Mouse (Mus musculus) monocyte, adult 2 months (primary cell): ENCODE data around the gene Msi2.

ENCODE experiments used
- DNase-seq, 2 experiments: peaks; one replicate each; pipeline ENCODE4 v3.0.0; 2022; ENCODE audit warnings: low spot score in 2 of 2, low read depth in 1 of 2

Gene Msi2

DNA sequence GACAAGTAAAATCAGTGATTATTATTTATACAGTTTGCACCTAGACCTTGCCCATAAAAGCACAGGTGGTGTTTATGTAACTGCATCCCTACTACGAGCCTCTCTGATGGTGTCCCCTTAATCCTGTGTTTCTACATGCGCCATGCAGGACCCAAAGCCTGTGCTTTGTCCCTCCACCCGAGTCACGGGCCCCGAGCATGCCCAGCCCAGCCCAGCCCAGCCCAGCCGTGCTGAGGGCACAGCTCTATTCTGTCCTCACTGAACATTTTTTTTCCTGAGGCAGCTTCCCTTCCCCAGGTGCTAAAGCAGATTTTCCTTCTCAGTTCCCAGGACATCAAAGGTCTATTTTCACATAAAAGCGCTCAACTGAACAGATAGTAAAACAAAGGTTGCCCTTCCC, 41.0 kb downstream of the Msi2 start:
- DNase-seq = no peak

DNA sequence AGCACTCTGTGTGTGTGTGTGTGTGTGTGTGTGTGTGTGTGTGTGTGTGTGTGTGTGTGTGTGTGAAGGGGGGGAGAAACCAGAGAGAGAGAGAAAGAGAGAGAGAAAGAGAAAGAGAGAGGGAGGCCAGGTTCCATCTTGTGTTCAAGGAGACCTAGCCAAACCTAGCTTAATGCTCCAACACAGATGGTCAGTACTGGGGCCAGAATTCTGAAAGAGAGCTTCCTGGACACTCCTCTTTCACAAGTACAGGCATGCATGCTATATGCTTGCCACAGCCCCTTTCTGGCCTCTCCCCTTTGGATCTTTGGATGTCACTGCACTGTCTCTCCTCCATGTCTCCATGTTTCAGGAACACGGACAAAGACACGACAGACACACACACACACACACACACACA, 41.7 kb downstream of the Msi2 start:
- DNase-seq = no peak

DNA sequence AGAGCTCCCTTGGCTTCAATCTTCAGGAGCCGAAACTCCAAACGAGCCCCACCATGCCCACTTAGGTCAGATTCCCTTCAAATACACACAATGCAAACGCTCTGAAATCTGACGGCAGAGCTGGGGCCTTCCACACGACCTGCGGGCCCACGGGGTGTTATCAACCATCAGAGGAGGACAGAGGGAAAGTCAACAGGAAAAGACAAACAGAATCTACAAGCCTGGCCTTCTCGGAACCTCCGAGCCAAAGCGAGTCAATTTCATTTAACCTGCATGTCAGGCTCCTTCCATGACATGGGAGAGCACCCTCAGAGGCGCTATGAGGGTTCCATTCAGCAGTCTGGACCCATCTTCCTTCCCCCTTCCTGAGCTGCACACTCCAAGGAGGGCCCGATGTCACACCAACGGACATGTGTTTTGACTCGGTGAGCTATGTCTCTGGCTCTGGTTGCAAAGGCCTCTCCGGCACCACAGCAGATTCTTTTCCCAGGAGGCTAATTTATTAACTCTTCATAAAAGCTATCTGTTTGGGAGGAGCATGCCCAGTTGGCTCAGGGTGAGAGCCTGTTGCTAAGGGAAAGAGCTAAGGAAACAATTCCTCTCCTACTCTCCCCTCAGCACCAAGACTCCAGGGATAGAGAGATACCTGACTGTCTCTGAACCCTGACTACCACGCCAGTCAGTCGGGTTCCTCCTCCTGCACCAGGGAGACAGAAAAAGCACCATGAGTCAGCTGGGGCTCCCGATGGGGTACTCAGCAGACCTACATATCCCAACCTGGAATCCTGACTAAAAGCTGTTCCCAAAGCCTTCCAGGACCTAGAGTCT, 42.6 kb downstream of the Msi2 start:
- no peak for DNase-seq

DNA sequence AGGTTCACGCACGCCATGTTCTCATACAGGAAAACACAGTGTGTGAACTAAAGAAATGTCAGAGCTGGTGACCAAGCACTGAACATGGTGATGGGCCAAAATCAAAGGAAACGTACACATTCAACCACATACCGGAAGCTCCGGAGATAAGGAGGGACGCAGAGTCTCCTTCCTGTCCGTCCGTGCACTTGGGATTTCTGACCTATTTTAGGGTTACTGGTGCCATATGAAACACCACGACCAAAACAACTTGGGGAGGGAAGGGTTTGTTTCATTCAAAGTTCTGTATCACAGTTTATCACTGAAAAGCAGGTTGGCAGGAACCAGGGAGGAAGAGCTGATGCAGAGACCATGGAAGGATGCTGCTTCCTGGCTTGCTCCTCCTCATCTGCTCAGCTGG, 44.2 kb downstream of the Msi2 start:
- DNase-seq = no peak

DNA sequence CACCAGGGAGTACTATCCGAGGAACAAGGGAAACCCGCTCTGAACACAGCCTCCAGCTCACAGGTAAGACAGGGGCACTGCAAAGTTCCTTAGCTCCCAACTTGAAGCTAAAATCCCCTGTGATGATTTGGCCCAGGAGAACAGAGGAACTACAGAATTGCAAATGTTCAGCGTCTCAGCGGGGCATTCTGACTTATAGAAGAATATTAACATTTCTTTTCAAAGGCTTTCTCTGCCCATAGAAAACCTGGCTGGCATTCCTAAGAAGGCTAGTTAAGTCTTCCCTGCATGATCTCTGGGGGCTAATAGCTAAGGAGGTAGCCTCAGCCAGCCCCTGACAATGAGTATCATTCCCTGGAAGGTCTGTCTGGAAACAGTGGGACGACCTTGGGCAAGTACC, 47.4 kb downstream of the Msi2 start:
- no peak for DNase-seq

DNA sequence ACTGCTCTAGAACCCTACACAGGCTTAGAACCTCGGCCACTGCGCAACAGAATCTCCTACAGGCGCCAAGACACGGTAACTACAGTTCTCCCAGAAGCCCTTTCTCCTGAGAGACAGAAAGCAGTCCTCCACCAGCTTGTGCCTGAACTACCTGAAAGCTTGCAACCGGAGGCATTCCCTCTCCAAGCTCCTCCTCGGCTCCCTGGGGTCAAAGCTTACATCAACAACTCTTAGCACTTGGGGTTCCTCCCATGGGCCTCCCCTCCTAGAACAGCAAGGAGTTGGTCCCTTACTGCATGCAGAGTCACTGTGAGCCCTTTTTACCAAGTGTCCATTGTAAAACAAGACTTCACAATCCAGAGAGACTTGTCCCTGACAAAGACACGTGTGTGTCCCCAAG, 49.2 kb downstream of the Msi2 start:
- no peak for DNase-seq

DNA sequence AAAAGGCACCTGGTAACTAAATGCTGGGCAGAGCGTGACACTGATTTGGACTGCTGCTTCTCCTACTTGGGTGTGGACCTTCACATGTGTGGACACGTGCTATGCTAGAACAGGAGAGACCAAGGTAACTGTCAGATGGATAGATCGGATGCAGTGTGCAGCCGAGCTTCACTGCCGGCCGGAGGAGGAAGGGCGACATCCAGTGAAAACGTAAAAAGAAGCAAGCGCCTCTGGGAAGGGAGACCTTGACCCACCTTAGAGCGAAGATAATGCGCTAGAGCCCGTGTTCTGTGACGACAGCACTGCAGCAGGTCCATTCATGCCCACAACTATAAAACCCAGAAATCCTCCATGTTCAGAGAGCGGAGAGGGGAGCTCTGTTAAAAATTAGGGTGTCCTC, 50.0 kb downstream of the Msi2 start:
- no peak for DNase-seq

DNA sequence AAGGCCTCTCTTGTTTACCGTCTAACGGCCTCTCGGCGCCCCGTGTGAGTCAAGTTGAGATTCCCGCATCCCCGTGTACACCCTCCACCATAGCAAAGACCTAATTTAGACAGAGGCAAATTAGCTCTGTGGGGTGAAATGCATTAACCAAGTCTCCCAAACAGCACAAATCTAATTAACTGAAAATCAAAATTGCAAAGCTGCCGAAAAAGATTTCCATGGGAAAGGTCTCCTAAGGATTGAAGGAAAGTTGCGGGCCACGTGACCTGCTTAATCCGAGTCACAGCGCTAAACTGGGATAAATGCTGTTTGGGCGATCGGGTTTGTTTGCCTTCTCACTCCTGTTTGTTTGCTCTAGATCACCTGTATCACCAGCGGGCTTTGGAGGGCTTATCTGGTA, 52.5 kb downstream of the Msi2 start:
- DNase-seq = no peak

DNA sequence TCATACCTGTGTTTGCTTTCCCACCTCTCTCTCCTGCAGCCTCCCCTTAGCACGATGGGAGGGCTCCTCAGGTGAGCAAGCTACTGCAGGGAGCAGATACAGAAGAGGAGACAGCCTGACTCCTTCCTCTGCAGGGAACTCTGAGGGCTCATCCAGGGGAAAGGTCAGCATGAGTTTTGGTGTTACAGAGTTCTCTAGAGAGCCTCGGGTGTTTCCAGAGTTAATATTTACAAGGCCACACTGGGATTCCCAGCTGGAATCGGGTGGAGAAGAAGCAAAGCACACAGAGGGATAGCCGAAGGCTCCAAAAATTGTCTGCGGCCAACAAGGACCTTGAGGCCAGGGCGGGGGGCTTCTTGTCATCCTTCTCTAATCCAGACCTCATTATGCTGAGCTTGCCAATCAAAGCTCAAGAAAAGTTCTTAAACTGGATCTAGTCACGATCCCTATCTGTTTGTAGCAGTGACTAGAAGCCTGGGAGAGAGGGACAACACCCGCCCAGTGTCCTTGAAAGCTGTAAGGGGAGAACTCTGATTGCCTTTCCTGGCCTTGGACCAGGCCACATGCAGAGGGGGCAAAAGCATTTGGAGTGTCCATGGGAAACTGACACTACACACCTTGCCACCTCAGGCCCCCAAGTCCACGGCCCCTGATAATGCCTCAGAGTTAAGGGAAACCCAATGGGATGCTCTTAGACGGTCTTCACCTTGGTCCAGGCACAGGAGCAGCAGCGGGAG, 56.7 kb downstream of the Msi2 start:
- no peak for DNase-seq

DNA sequence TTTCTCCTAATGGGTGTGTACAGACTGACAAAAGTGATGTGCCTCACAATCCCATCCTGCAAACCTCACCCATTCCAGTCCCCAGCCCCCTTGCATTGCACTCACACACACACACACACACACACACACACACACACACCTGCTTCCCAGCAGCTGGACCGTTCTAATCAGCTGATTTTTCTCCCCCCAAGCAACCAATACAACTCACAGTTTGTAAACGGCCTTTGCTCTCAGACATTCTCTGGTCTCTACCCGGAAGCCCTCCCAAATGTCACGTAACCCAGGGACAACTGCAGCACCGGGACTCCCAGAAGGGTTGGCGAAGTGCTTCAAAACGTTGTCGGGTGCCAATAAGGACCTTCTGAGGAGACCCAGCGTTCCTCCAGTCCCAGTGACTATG, 57.9 kb downstream of the Msi2 start:
- DNase-seq = no peak

DNA sequence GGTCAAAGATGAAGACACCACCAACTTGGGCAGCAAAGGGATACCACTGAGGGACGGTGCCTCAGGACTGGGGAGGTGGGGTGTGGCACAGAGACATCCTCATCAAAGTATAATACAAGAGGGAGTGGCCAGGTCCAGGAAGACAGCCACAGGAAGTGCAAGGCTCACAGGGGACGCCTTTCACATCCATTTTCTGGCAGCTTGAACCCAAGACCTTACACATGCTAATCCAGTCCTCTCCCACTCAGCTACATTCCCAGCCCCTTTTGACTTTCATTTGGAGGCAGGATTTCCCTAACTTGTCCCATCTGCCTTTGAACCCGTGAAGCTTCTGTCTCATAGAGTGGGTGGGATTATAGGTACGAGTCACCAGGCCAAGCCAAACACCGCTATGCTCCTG, 59.4 kb downstream of the Msi2 start:
- no peak for DNase-seq

DNA sequence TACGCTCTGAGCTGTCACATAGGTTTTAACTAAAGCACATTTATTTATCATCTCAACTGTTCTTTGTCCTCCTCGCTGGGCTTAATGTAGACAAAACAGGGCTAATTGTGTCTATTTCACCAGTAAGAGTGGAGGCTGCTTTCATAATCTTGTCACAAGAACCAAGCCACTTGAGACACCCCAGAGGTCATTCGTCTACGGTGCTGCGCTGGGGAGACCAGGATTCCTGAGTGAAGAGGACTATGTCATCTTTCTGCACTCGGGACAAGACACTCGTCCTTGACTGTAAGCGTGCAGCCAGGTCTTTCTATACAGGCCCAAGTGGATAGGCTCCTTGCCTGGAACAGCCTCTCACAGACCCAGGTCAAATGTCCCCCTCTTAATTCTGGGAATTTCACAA, 62.5 kb downstream of the Msi2 start:
- DNase-seq = no peak

DNA sequence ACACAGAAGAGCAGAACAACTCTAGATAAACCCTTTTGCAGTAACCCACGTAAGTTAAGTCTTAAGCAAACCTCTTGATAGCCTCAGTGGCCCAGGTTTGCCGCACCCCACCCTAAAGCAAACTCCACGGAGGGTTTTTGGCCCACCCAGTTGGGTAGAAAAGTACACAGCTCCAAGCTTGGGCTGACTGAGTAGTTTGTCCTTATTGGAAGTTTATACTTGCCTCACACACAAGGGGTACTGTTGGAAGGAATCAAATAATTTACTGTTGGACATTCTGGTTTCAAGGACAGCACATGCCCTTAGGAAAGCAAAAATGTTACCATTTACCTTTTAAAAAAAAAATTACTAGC, 63.1 kb downstream of the Msi2 start:
- DNase-seq = no peak

DNA sequence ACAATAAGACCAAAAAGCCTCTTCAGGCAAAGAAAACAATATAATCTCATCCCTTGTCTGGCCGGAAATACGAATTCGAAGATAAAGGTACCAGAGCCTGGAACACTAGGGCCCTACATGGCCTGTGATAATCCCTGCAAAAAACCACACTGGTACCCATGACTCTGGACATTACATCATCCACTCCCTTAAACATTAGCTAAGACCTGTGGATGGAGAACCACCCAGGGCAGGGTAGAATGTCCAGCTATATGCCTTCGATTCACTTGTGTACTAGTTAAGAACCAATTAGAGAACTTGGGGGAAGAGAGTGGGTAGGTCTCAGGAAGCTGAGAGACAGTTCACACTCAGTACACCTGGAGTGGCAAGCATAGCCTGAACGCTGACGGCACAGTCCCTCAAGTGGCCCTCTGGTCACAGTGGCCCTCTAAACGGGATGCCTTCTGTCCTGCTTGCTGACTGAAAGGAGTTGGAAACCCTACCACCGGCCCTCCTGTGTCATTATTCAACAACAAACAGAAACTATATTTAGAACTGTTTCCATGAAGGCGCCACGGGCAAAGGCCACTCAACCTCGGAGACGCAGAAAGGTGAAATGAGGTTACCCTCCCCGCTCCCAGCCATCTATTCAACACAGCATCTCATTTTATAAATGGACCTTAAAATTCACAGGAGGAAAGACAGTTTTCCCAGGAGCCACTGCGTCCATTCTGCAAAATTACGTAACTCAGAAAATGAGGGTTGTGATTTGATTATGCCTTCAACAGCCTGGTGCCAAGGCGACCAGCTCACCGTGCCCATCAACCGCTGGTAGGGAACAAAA, 63.7 kb downstream of the Msi2 start:
- DNase-seq = no peak

DNA sequence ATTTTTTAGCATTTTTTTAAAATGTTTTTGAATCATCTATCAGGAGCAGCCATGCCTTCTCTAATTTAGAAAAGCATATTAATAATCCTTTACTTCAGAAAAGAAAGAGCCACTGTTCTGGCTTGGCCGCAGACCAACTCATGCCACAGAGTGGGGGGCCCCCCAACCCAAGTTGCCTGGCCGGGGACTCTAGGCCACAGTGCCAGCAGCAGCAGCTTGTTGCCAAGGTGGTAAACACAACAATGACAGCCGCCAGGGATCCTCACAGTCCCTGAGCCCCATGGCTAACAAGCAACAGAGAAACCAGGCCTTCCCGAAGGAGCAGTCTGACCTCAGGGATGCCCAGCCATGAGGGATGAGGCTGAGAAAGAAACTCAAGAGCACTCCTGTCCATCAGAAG, 68.0 kb downstream of the Msi2 start:
- no peak for DNase-seq

DNA sequence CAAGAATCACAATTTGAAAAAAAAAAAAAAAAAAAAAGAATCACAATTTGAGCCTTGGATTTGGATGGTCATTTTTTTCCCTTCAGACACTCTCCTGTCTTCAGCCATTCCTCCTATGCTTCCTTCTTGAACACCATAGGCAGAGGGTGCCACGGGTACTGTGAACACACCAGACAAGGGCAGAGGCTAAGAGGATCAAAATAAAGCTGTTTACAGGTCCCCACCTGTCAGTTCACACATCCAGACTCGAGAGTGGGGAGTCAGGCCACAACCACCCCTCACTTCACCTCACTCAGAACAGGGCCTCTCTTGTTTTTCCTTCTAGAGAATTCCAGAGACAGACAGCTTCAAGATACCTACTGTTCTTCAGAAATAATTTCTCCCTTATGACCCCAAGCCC, 69.3 kb downstream of the Msi2 start:
- no peak for DNase-seq

DNA sequence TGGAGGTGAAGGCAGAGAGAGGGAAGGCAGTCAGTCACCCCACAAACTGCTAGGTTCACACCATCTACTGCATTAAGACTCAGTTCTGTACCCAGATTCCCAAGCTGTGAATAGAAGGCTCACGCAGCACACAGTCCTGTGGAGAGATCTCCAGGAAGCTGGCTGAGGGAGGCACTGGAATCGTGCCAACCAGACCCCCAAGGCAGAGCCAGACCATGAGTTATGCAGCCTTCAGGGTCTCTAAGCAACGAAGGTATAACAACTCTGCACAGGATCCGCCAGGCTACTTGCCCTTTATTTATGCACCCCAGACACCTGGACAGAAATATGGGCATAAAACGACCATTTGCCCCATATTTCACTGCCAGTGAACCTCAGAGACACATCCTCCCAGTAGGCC, 69.9 kb downstream of the Msi2 start:
- DNase-seq = no peak

DNA sequence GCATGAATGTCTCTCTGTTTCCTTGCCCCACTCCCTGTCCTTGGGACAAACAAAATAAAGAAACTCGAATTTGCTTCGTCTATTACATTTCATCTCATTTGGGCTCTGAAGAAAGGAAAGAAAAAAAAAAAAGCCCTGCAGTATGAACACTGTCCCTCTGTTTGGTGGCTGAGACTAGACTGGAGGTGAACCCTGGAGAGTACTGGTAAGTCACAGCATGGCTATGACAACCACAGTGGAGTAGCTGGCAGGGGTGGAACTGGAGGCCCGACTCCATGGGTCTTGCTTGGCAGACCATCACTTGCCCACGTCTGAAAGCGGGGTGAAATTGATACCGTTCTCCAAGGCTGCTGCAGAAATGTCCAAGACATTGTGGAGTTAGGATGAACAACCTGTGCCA, 71.8 kb downstream of the Msi2 start:
- no peak for DNase-seq

DNA sequence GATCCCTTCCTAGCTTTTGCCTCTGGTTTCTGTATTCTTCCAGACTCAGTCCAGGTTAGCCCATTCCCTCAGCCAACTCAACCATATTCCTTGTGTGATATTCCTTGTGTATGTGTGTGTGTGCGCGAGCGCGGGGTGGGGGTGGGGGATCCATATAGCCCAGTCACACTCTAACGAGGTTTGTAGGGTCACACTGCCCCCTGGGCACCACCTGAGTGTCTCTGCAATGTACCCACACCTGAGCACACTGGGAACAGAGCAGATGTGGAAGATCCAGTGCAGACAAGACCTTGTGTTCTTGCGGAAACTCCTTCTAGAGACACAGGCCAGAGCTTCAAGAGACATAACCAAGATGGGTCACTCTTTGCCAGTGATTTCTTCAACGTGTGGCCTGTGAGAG, 72.5 kb downstream of the Msi2 start:
- no peak for DNase-seq

DNA sequence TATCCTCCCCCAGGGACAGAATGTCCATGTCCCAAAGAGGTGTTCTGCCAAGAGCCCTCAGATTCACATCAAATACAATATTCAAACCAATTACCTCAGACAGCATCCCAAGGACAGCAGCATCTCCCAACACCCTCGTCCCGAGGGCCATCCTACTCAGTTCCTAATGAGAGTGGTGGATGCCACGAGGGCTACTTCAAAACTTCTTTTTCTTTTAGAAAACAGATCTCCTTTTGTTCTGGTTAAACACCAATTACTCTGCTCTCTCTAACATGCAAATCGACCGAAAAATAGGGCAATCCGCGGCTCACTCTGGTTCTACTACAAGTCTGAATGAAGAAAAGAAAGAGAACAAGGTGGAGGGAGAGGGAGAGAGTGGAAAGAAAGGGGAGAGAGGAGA, 73.6 kb downstream of the Msi2 start:
- DNase-seq = no peak

DNA sequence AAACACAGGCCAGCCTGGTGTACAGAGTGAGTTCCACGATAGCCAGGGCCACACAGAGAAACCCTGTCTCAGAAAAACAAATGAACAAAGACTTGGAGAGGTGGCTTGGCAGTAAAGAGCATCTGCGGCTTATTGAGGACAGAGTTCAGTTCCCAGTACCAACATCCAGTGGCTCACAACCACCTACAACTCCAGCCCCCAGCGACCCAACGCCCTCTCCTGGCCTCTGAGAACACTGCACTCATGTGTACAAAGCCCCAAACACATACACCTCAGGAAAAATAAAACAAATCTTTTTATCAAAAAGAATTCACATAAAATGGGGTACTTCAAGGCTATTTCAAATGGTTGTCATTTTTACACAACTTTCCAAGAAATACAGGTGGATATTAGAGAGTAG, 78.5 kb downstream of the Msi2 start:
- no peak for DNase-seq

DNA sequence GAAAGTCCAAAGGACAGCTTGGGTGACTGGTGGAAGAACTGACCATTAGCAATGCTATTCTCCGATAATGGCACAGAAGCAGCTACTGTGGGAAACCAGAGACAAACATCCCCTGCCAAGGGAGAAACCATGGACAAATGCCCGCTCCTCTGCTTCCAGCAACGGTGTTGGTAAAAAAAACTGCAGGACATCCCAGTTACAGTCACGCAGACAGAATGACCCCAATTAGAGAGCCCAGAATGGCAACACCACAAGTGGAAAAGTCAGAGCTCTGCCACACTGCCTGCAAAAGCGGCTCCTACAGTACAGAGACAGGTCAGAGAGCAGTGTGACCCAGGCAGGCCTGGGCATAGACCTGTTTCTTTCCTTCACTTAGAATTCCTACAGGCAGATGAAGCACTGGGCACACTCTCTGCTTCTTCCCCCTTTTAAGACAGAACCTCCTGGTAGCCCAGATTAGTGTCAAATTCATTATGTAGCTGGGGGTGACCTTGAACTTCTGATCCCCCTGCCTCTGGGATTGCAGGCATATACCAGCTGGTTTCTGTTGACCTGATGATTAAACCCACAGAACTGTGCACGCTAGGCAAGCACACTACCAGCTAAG, 79.3 kb downstream of the Msi2 start:
- no peak for DNase-seq
